Mouse (Mus musculus): ENCODE results near the gene Zfp91. TPM values are rescaled to one million over a fixed set of nuclear protein-coding genes. Genes with fewer than 3 reads are reported as not detected.

Gene Zfp91
- polyA plus RNA-seq, 1 experiment from 2014 or later = 11.2 TPM

DNA sequence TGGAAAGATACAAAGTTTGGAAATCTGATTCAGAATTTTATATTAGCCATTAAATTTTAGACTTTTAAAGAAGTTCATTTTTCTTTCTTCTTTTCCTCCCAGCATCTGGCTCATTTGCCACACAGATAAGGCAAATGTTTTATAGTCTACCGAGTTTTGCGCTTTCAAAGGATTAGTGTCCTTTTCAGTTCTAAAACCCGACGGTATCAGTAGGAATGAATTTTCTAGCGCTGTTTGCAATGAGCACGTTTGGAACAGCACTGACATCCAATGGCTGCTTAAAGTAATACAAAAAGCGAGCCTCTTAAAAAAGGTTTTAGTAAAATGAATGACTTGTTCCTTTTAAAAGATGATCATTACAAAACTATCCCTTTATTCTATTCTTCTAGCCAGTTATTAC is 1.1 kb upstream of the Zfp91 start:
- Histone ChIP-seq H3K9me3 (ENCODE audit: control insufficient read depth, low read length) (no peaks in the 10 kb centered on the region), H3K4me1 (ENCODE audit: control insufficient read depth, insufficient read depth, low read length) (no peaks in the 10 kb centered on the region; the same call in 1 of the 2 replicates), H3K4me2 (ENCODE audit: low read depth) (peak overlapping the region; percentile 54), H3K27me3 (ENCODE audit: control insufficient read depth, insufficient read depth, low read length) (no peaks in the 10 kb centered on the region), H3K36me3 (ENCODE audit: control insufficient read depth, insufficient read depth, low read length) (no peaks in the 10 kb centered on the region), H3K4me3 (ENCODE audit: low read depth, low read length) (peak overlapping the region; percentile 93), H3K27ac (ENCODE audit: low read depth, low read length) (no peak overlapping the region), H3K9ac (ENCODE audit: low read length) (peak overlapping the region; percentile 90; the same call in 1 of the 2 replicates)
- ATAC-seq (ENCODE audit: insufficient read depth, low FRiP score, low TSS enrichment) = no peak
- no peak for DNase-seq (ENCODE audit: low spot score)
- 3% methylated on average over 7 of the region's 7 CpGs for WGBS

GRCm38 (mm10) chr19:12796328-12796931 is 504 bp upstream of the Zfp91 start:
- H3K36me3 ChIP-seq (ENCODE audit: control insufficient read depth, insufficient read depth, low read length) = no peaks in the 10 kb centered on the region
- WGBS = under 1% methylated on average over 29 of the region's 29 CpGs
- peak overlapping the region; percentile 54 for H3K4me2 ChIP-seq (ENCODE audit: low read depth)
- peak overlapping the region; percentile 93 for H3K4me3 ChIP-seq (ENCODE audit: low read depth, low read length)
- H3K27ac ChIP-seq (ENCODE audit: low read depth, low read length) = peak overlapping the region; percentile 84
- H3K9me3 ChIP-seq (ENCODE audit: control insufficient read depth, low read length) = no peaks in the 10 kb centered on the region
- DNase-seq (ENCODE audit: low spot score) (no peak), ATAC-seq (ENCODE audit: insufficient read depth, low FRiP score, low TSS enrichment) (no peak)
- H3K4me1 ChIP-seq (ENCODE audit: control insufficient read depth, insufficient read depth, low read length) = no peaks in the 10 kb centered on the region; the same call in 1 of the 2 replicates
- peak overlapping the region; percentile 90 for H3K9ac ChIP-seq (ENCODE audit: low read length)
- no peaks in the 10 kb centered on the region for H3K27me3 ChIP-seq (ENCODE audit: control insufficient read depth, insufficient read depth, low read length)

DNA sequence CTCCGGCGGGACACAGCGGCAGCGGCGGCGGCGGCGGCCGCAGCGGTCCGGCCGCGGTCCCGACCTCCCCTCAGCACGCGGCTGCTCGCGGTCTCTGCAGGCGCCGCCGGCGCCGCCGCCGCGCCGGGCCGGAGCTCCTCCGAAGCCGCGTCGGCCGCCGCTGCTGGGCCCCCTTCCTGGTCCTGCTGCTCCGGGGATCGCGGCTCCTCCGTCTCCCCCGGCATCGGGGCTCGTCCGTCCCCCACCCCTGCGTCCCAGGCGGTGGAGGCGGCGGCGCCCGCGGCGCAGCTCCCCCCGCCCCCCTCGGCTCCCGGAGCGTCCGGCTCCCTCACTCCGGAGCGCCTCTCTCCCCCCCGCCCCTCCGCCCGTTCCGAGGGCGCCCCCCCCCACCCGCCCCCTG is 816 bp downstream of the Zfp91 start:
- ATAC-seq (ENCODE audit: insufficient read depth, low FRiP score, low TSS enrichment) (peak; percentile 43), DNase-seq (ENCODE audit: low spot score) (no peak)
- whole genome bisulfite sequencing = under 1% methylated on average over 28 of the region's 63 CpGs

GRCm38 (mm10) chr19:12794056-12795044 is 1.6 kb downstream of the Zfp91 start:
- Histone ChIP-seq H3K4me3 (ENCODE audit: low read depth, low read length) (peak overlapping the region; percentile 93), H3K27ac (ENCODE audit: low read depth, low read length) (peak overlapping the region; percentile 99), H3K27me3 (ENCODE audit: control insufficient read depth, insufficient read depth, low read length) (no peaks in the 10 kb centered on the region), H3K9ac (ENCODE audit: low read length) (peak overlapping the region; percentile 97), H3K4me2 (ENCODE audit: low read depth) (peak overlapping the region; percentile 48), H3K4me1 (ENCODE audit: control insufficient read depth, insufficient read depth, low read length) (no peaks in the 10 kb centered on the region; the same call in 1 of the 2 replicates), H3K9me3 (ENCODE audit: control insufficient read depth, low read length) (no peaks in the 10 kb centered on the region), H3K36me3 (ENCODE audit: control insufficient read depth, insufficient read depth, low read length) (no peaks in the 10 kb centered on the region)
- WGBS = 1% methylated on average over 23 of the region's 39 CpGs
- peak; percentile 75 for ATAC-seq (ENCODE audit: insufficient read depth, low FRiP score, low TSS enrichment)
- DNase-seq (ENCODE audit: low spot score) = peak; percentile 92

More for the DNA sequence above, 816 bp downstream of the Zfp91 start:
- Histone ChIP-seq H3K27ac (ENCODE audit: low read depth, low read length) (peak overlapping the region; percentile 99), H3K9ac (ENCODE audit: low read length) (peak overlapping the region; percentile 97), H3K36me3 (ENCODE audit: control insufficient read depth, insufficient read depth, low read length) (no peaks in the 10 kb centered on the region), H3K9me3 (ENCODE audit: control insufficient read depth, low read length) (no peaks in the 10 kb centered on the region), H3K4me2 (ENCODE audit: low read depth) (peak overlapping the region; percentile 48), H3K4me1 (ENCODE audit: control insufficient read depth, insufficient read depth, low read length) (no peaks in the 10 kb centered on the region; the same call in 1 of the 2 replicates), H3K27me3 (ENCODE audit: control insufficient read depth, insufficient read depth, low read length) (no peaks in the 10 kb centered on the region), H3K4me3 (ENCODE audit: low read depth, low read length) (peak overlapping the region; percentile 93)

- Histone ChIP-seq H3K36me3 (ENCODE audit: control insufficient read depth, insufficient read depth, low read length) (no peaks in the 10 kb centered on the region), H3K4me1 (ENCODE audit: control insufficient read depth, insufficient read depth, low read length) (no peaks in the 10 kb centered on the region; the same call in 1 of the 2 replicates), H3K27ac (ENCODE audit: low read depth, low read length) (no peak overlapping the region), H3K4me3 (ENCODE audit: low read depth, low read length) (no peak overlapping the region), H3K4me2 (ENCODE audit: low read depth) (no peak overlapping the region), H3K9ac (ENCODE audit: low read length) (no peak overlapping the region), H3K27me3 (ENCODE audit: control insufficient read depth, insufficient read depth, low read length) (no peaks in the 10 kb centered on the region), H3K9me3 (ENCODE audit: control insufficient read depth, low read length) (no peaks in the 10 kb centered on the region)
- no peak for DNase-seq (ENCODE audit: low spot score)
- ATAC-seq (ENCODE audit: insufficient read depth, low FRiP score, low TSS enrichment) = no peak
These were observed 3.6 kb downstream of the Zfp91 start for GRCm38 (mm10) chr19:12792374-12792773.

GRCm38 (mm10) chr19:12787721-12788120 is 8.2 kb downstream of the Zfp91 start:
- no peaks in the 10 kb centered on the region for H3K36me3 ChIP-seq (ENCODE audit: control insufficient read depth, insufficient read depth, low read length)
- no peak overlapping the region for H3K9ac ChIP-seq (ENCODE audit: low read length)
- H3K9me3 ChIP-seq (ENCODE audit: control insufficient read depth, low read length) = no peaks in the 10 kb centered on the region
- WGBS = 93% methylated on average over 4 of the region's 4 CpGs
- no peak for DNase-seq (ENCODE audit: low spot score)
- no peak overlapping the region for H3K4me3 ChIP-seq (ENCODE audit: low read depth, low read length)
- H3K4me2 ChIP-seq (ENCODE audit: low read depth) = no peak overlapping the region
- ATAC-seq (ENCODE audit: insufficient read depth, low FRiP score, low TSS enrichment) = no peak
- no peaks in the 10 kb centered on the region for H3K27me3 ChIP-seq (ENCODE audit: control insufficient read depth, insufficient read depth, low read length)
- H3K4me1 ChIP-seq (ENCODE audit: control insufficient read depth, insufficient read depth, low read length) = no peaks in the 10 kb centered on the region
- no peak overlapping the region for H3K27ac ChIP-seq (ENCODE audit: low read depth, low read length)

DNA sequence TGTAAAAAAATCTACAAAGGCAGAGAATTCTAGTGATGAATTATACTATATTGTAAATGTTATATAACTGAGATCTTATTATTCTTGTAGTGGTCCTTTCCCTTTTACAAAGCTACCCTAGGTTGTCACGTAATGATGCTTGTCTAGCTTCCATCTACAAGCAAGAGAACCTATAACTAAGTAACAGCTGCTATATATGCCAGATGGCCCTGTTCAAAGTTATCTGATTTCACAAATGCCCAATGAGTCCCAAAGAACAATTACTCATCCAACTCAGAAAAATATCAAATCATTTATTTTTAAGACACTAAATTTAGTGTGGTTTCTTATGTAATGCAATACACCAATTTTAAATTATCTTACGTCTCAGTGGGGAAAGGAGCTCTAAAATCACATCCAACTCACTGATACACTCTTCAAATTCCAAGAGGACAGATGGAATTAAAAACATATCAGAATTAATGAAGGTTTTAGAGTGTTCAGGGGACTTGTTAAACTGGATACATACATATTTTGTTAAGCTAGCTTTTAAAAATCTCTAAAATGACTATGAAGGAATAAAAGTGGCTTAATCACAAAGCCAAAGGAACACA is 9.0 kb downstream of the Zfp91 start:
- WGBS = 97% methylated on average over 2 of the region's 2 CpGs
- Histone ChIP-seq H3K4me1 (ENCODE audit: control insufficient read depth, insufficient read depth, low read length) (no peaks in the 10 kb centered on the region), H3K9ac (ENCODE audit: low read length) (no peak overlapping the region), H3K4me2 (ENCODE audit: low read depth) (no peak overlapping the region), H3K4me3 (ENCODE audit: low read depth, low read length) (no peak overlapping the region), H3K27ac (ENCODE audit: low read depth, low read length) (no peak overlapping the region), H3K36me3 (ENCODE audit: control insufficient read depth, insufficient read depth, low read length) (no peaks in the 10 kb centered on the region), H3K27me3 (ENCODE audit: control insufficient read depth, insufficient read depth, low read length) (no peaks in the 10 kb centered on the region), H3K9me3 (ENCODE audit: control insufficient read depth, low read length) (no peaks in the 10 kb centered on the region)
- ATAC-seq (ENCODE audit: insufficient read depth, low FRiP score, low TSS enrichment) = no peak
- no peak for DNase-seq (ENCODE audit: low spot score)

DNA sequence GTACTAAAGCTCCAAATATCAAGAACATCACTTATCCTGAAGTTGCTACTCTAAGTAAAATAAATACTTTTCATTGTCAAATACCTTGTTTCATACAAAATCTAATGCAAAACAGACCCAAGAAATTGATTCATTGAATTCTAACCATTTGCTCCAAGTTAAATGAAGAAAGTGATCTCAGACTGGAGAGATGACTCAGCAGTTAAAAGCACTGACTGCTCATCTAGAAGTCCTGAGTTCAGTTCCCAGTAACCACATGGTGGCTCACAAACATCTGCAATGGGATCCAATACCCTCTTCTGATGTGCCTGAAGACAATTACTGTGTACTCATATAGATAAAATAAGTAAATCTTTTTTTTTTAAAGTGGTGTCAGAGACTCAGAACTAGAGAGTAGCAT is 15.5 kb downstream of the Zfp91 start:
- Histone ChIP-seq H3K36me3 (ENCODE audit: control insufficient read depth, insufficient read depth, low read length) (no peaks in the 10 kb centered on the region; the same call in 1 of the 2 replicates), H3K27ac (ENCODE audit: low read depth, low read length) (no peak overlapping the region), H3K4me2 (ENCODE audit: low read depth) (no peak overlapping the region), H3K27me3 (ENCODE audit: control insufficient read depth, insufficient read depth, low read length) (no peaks in the 10 kb centered on the region), H3K9ac (ENCODE audit: low read length) (no peak overlapping the region), H3K9me3 (ENCODE audit: control insufficient read depth, low read length) (no peaks in the 10 kb centered on the region), H3K4me3 (ENCODE audit: low read depth, low read length) (no peak overlapping the region), H3K4me1 (ENCODE audit: control insufficient read depth, insufficient read depth, low read length) (no peaks in the 10 kb centered on the region)
- DNase-seq (ENCODE audit: low spot score) (no peak), ATAC-seq (ENCODE audit: insufficient read depth, low FRiP score, low TSS enrichment) (no peak)

Data from neural tube, embryonic 11.5 days (tissue).